Mouse (Mus musculus): ENCODE results near the gene 4930579G24Rik. TPM values are rescaled to one million over a fixed set of nuclear protein-coding genes. Genes with fewer than 3 reads are reported as not detected.

4930579G24Rik gene
- 1.8 TPM for polyA plus RNA-seq (2014; fragmentation: Illumina TruSeq; extraction: RNeasy Lipid Tissue Mini Kit (QIAGEN cat#74804); ENCODE audit: insufficient read depth, low read depth, low replicate concordance)

DNA sequence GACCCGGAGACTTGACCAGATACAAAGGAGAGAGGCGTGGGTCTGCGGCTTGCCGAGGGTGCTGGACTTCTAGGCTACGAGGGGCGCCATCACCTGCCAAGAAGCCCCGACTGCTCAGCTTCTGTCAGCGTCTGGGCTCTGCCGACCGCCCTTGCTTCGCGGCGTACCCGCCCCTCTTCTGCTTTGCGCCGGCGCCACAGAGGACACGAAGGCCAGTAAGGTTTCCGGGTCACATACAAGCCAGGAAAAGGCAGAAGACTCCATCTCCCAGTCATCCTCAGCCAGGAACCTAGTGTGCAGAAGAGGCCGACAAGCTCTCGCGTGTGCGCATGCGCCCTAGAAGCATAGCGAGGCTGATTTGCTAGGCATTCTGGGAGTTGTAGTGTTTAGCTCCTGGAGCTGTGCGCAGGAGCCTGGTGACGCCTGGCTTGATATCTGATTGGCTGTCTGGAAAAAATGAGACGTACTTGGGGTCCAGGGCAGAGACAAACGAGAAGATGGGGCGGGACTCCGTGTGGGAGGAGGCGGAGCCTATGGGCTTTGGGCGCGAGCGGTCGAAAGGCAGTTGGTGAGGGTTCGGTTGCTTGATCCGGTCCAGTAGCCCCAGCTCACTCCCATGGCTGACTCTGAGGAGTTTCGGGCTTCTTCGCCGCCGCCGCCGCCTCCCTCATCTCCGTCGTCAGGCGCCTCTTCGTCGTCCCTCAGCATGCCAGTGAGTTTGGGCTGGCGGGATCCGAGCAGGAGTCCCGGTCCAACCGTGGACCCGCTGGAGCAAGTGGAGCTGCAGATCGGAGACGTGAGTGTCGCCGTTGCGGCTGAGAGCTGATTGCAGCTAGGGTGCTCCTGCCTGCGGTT, at the start of gene 4930579G24Rik:
4930579G24Rik (plus strand) TSS at position 519 of the 855 bp plus-strand sequence.

DNA sequence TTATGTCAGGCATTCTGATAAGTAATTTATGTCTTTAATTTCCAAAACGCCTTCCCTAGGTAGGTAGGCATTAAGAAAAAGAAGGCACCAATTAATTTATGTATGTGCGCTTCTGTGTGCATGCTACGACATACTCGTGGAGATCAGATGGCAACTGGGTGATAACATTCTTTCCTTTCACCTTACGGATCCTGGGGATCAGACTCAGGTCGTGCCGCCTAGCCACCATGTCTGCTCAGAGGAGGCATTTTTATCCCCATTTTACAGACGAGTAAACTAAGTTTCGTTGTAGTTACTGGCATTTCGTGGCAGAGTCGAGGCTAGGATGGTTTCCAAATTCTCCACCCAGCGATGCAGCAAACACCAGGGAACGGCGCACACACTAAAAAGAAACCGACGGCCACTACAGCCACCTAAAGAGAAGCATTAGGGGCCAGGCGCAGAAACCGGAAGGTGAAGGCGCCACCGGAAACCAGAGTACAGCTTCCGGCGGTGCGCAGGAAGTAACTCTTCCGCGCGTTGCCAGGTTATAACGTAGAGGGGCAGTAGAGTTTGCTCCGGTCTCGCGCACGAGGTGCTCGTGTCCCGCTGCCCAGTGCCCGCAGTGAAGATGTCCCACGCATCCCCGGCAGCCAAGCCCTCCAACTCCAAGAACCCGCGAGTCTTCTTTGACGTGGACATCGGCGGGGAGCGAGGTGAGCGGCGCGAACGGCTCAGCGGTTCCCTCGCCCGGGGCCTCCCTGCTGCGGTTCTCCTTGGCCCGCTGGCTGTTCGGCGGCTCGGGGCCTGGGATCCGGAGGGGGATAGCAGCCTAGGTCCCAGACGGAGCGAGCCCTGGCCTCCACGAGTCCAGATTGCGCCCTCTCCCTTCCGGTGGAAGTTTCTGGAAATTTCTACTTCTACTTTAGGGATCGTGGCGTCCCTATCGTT, 37.8 kb upstream of the 4930579G24Rik start, which contains the start of gene Ppid:
Ppid (plus strand) TSS at position 480 of the 930 bp plus-strand sequence.

DNA sequence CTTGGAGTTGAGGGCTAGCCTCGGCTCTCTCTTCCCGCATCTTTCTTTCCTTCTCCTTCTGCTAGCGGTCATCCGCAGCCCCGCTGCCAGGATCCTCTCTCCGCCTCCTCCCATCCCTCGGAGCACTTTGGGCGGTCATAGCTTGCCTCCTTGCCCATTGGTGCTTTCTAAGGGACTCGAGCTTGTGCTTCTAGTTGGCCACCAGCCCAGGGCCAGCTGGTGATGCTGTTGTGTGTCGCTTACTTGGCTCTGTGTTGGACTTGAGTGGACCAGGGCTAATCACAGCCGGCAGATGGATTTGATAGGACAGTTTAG, 494 bp downstream of the 4930579G24Rik start, which contains the start of gene Etfdh:
Etfdh (minus strand) TSS at position 85 of the 315 bp plus-strand sequence.

Other genes starting within 250 kb of the 4930579G24Rik start
- gene Fnip2, start 61.3 kb upstream of the 4930579G24Rik start, polyA plus RNA-seq (2014; fragmentation: Illumina TruSeq; extraction: RNeasy Lipid Tissue Mini Kit (QIAGEN cat#74804); ENCODE audit: insufficient read depth, low read depth, low replicate concordance) = 4.4 TPM
- 34.3 TPM for gene Ppid, start 37.7 kb upstream of the 4930579G24Rik start, polyA plus RNA-seq (2014; fragmentation: Illumina TruSeq; extraction: RNeasy Lipid Tissue Mini Kit (QIAGEN cat#74804); ENCODE audit: insufficient read depth, low read depth, low replicate concordance)
- 26.1 TPM for gene Etfdh, start 421 bp downstream of the 4930579G24Rik start, polyA plus RNA-seq (2014; fragmentation: Illumina TruSeq; extraction: RNeasy Lipid Tissue Mini Kit (QIAGEN cat#74804); ENCODE audit: insufficient read depth, low read depth, low replicate concordance)
- gene Rxfp1, start 108.8 kb downstream of the 4930579G24Rik start, polyA plus RNA-seq (2014; fragmentation: Illumina TruSeq; extraction: RNeasy Lipid Tissue Mini Kit (QIAGEN cat#74804); ENCODE audit: insufficient read depth, low read depth, low replicate concordance) = 0.19 TPM
- gene Tmem144, start 223.7 kb downstream of the 4930579G24Rik start, polyA plus RNA-seq (2014; fragmentation: Illumina TruSeq; extraction: RNeasy Lipid Tissue Mini Kit (QIAGEN cat#74804); ENCODE audit: insufficient read depth, low read depth, low replicate concordance) = 1.5 TPM

Data from lung, adult 10 weeks (tissue).